Mouse (Mus musculus): ENCODE data around the gene Mrgprg. TPM values are rescaled to one million over a fixed set of nuclear protein-coding genes. Genes with fewer than 3 reads are reported as not detected.

Gene Mrgprg
- polyA plus RNA-seq, 1 experiment from 2014 or later = not detected

- Histone ChIP-seq H3K36me3 (ENCODE audit: control insufficient read depth, insufficient read depth) (no peaks in the 10 kb centered on the region), H3K4me2 (ENCODE audit: low read depth, low read length) (peak overlapping the region; percentile 91), H3K9ac (ENCODE audit: low read length) (no peak overlapping the region), H3K4me3 (ENCODE audit: low read length) (no peak overlapping the region), H3K9me3 (replicated peaks; ENCODE audit: control insufficient read depth, low read length) (no peaks in the 10 kb centered on the region), H3K27ac (ENCODE audit: low read length) (no peak overlapping the region), H3K27me3 (ENCODE audit: control insufficient read depth, insufficient read depth, low read length) (peaks cover 16% of the 10 kb centered on the region), H3K4me1 (ENCODE audit: control insufficient read depth, insufficient read depth, low read length) (peaks cover 6% of the 10 kb centered on the region)
- WGBS = 58% methylated on average over 3 of the region's 3 CpGs
- no peak for ATAC-seq (replicated peaks; ENCODE audit: extremely low read depth, insufficient read depth, low FRiP score)
Observed at GRCm38 (mm10) chr7:143757696-143758095, 9.1 kb downstream of the Mrgprg start.

DNA sequence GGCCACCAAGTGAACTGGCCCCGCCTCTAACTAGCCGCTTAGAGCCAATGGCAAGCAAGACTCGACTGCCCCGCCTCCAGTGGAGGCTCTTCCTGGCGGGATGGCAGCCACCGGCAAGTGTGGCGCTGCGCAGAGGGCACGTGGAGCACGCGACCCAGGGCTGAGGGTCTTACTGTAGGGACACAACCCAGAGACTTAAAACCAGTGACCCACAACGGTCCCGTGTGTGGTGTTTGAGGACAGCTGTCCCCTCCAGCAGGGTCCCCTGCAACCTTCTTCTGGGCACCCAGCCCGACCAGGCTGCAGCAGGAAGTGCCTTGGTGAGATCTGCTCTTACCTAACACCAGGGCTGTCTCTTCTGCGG is 9.8 kb downstream of the Mrgprg start:
- ATAC-seq (replicated peaks; ENCODE audit: extremely low read depth, insufficient read depth, low FRiP score) = peak; percentile 86
- Histone ChIP-seq H3K9ac (ENCODE audit: low read length) (peak overlapping the region; percentile 55), H3K27ac (ENCODE audit: low read length) (no peak overlapping the region), H3K9me3 (replicated peaks; ENCODE audit: control insufficient read depth, low read length) (no peaks in the 10 kb centered on the region), H3K4me2 (ENCODE audit: low read depth, low read length) (peak overlapping the region; percentile 91), H3K27me3 (ENCODE audit: control insufficient read depth, insufficient read depth, low read length) (peaks cover 16% of the 10 kb centered on the region; the same call in 1 of the 2 replicates), H3K36me3 (ENCODE audit: control insufficient read depth, insufficient read depth) (no peaks in the 10 kb centered on the region), H3K4me1 (ENCODE audit: control insufficient read depth, insufficient read depth, low read length) (peaks cover 7% of the 10 kb centered on the region), H3K4me3 (ENCODE audit: low read length) (peak overlapping the region; percentile 51)
- 2% methylated on average over 15 of the region's 15 CpGs for WGBS

DNA sequence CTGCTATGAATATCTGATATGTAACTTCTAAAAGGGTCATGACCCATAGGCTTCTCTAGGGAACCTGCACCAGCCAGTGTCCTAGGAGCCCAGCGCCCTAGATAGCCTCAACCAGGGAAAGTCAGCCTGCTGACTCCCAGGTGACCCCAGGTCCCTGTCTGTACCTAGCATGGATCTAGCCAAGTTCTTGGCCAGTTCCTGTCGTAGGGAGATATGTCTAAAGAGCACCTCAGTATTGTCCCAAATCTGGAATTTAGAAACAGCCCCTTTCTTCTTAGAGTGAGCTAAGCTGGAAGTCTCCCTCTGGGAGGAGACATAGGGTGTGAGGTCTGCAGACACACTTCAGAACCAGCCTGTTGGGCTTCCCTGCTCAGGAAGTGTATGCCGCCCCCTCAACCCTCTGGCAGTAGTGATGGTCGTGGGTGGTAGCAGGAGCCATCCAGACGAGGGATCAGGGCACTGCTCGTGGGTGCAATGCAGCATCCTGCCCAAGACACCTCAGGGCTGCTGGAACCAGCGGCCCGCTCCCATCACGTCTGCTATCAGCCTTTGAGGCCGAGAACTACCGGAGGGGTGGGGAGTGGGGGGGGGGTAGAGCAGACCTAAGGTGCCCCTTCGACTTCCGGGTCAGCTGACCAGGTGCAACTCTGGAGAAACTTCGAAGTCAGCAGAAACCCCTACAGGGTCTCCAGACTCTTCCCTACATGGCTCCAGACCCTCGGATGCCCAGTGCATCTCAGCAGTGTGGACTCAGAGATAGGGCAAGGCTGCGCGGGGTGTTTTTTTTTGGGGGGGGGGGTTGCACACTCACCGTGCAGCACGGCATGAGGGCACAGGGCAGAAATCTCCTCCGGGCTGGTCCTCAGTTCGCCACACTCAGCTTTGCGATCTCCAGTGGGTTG is 10.4 kb downstream of the Mrgprg start, which contains the start of gene Osbpl5:
Osbpl5 (minus strand) TSS at position 861 of the 902 bp plus-strand sequence.
- WGBS = 23% methylated on average over 22 of the region's 22 CpGs
- Histone ChIP-seq H3K4me1 (ENCODE audit: control insufficient read depth, insufficient read depth, low read length) (peaks cover 9% of the 10 kb centered on the region), H3K9me3 (replicated peaks; ENCODE audit: control insufficient read depth, low read length) (no peaks in the 10 kb centered on the region), H3K36me3 (ENCODE audit: control insufficient read depth, insufficient read depth) (no peaks in the 10 kb centered on the region), H3K4me2 (ENCODE audit: low read depth, low read length) (peak within 1 kb of the TSS; percentile 91), H3K9ac (ENCODE audit: low read length) (peak within 1 kb of the TSS; percentile 55), H3K4me3 (ENCODE audit: low read length) (peak within 1 kb of the TSS; percentile 51), H3K27me3 (ENCODE audit: control insufficient read depth, insufficient read depth, low read length) (peaks cover 16% of the 10 kb centered on the region; the same call in 1 of the 2 replicates), H3K27ac (ENCODE audit: low read length) (no peak within 1 kb of the TSS)
- no peak for ATAC-seq (replicated peaks; ENCODE audit: extremely low read depth, insufficient read depth, low FRiP score)

GRCm38 (mm10) chr7:143755357-143756124 is 11.3 kb downstream of the Mrgprg start:
- no peak for ATAC-seq (replicated peaks; ENCODE audit: extremely low read depth, insufficient read depth, low FRiP score)
- peaks cover 16% of the 10 kb centered on the region; the same call in 1 of the 2 replicates for H3K27me3 ChIP-seq (ENCODE audit: control insufficient read depth, insufficient read depth, low read length)
- no peaks in the 10 kb centered on the region for H3K36me3 ChIP-seq (ENCODE audit: control insufficient read depth, insufficient read depth)
- no peak overlapping the region for H3K4me3 ChIP-seq (ENCODE audit: low read length)
- H3K27ac ChIP-seq (ENCODE audit: low read length) = no peak overlapping the region
- no peaks in the 10 kb centered on the region for H3K9me3 ChIP-seq (replicated peaks; ENCODE audit: control insufficient read depth, low read length)
- peaks cover 9% of the 10 kb centered on the region for H3K4me1 ChIP-seq (ENCODE audit: control insufficient read depth, insufficient read depth, low read length)
- H3K9ac ChIP-seq (ENCODE audit: low read length) = no peak overlapping the region
- WGBS = 67% methylated on average over 9 of the region's 9 CpGs
- H3K4me2 ChIP-seq (ENCODE audit: low read depth, low read length) = no peak overlapping the region

DNA sequence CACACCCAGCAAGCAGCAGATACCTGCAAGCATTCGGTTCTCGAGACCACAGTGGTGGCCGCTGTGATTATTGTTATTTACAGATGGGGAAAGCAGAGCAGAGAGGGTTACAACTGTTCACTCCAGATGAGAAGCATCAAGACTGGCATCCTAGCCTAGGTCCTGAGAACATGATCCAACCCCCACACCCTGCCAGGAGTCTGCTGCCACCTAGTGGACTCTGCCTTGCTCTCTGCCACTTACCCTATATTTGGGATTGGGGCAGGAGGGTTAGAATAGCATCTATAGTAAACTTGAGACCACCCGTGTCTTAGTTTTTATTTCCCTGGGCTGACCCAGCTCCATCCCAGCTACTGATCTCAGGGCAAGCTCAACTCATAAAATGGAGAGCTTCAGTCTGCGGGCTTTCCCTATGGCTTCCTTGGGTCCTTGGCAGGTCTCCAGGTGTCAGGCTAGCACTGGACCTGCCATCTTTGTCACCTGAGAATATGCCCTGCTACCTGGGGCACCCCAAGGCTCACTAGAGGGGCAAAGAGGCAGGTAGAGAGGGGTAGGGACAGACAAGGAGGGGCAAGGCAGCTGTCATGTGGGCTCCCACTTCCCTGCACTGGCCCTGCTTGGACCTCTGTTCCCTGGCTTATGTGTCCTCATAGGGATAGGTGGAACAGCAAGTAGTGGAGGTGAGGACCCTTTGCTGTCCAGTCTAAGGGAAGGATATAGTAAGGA is 12.6 kb downstream of the Mrgprg start:
- peaks cover 16% of the 10 kb centered on the region; the same call in 1 of the 2 replicates for H3K27me3 ChIP-seq (ENCODE audit: control insufficient read depth, insufficient read depth, low read length)

GRCm38 (mm10) chr7:143752606-143753005 is 14.2 kb downstream of the Mrgprg start:
- Histone ChIP-seq H3K27me3 (ENCODE audit: control insufficient read depth, insufficient read depth, low read length) (peaks cover 16% of the 10 kb centered on the region; the same call in 1 of the 2 replicates), H3K9me3 (replicated peaks; ENCODE audit: control insufficient read depth, low read length) (no peaks in the 10 kb centered on the region), H3K27ac (ENCODE audit: low read length) (no peak overlapping the region), H3K4me2 (ENCODE audit: low read depth, low read length) (no peak overlapping the region), H3K4me1 (ENCODE audit: control insufficient read depth, insufficient read depth, low read length) (peaks cover 9% of the 10 kb centered on the region), H3K36me3 (ENCODE audit: control insufficient read depth, insufficient read depth) (no peaks in the 10 kb centered on the region), H3K9ac (ENCODE audit: low read length) (no peak overlapping the region), H3K4me3 (ENCODE audit: low read length) (no peak overlapping the region)
- WGBS = 69% methylated on average over 3 of the region's 3 CpGs
- no peak for ATAC-seq (replicated peaks; ENCODE audit: extremely low read depth, insufficient read depth, low FRiP score)

More for the DNA sequence above, 12.6 kb downstream of the Mrgprg start:
- H3K27ac ChIP-seq (ENCODE audit: low read length) = no peak overlapping the region
- H3K4me3 ChIP-seq (ENCODE audit: low read length) = no peak overlapping the region
- H3K9ac ChIP-seq (ENCODE audit: low read length) = no peak overlapping the region
- H3K4me2 ChIP-seq (ENCODE audit: low read depth, low read length) = no peak overlapping the region
- H3K36me3 ChIP-seq (ENCODE audit: control insufficient read depth, insufficient read depth) = no peaks in the 10 kb centered on the region
- ATAC-seq (replicated peaks; ENCODE audit: extremely low read depth, insufficient read depth, low FRiP score) = no peak
- no peaks in the 10 kb centered on the region for H3K9me3 ChIP-seq (replicated peaks; ENCODE audit: control insufficient read depth, low read length)
- WGBS = 45% methylated on average over 5 of the region's 5 CpGs
- H3K4me1 ChIP-seq (ENCODE audit: control insufficient read depth, insufficient read depth, low read length) = peaks cover 9% of the 10 kb centered on the region

DNA sequence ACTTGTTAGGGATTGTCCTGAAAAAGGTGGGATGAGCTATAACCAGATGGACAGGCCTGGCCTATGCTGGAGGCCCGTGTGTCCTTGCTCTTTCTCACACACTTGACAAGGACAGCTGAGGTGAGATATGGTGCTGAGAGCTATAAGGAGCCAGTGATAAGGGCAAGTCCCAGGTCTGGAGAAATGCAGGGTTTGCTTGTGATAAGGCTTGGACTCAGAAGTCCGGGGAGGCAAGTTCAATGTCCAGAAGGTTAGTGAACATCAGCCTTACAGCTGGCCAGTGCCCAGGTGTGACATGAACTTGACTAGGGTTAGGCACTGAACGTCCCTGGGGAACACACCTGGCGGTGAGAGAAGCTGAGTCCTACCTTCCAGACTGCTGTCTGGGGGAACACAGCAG is 14.7 kb downstream of the Mrgprg start:
- H3K27me3 ChIP-seq (ENCODE audit: control insufficient read depth, insufficient read depth, low read length) = peaks cover 16% of the 10 kb centered on the region; the same call in 1 of the 2 replicates
- H3K9ac ChIP-seq (ENCODE audit: low read length) = no peak overlapping the region
- H3K27ac ChIP-seq (ENCODE audit: low read length) = no peak overlapping the region
- ATAC-seq (replicated peaks; ENCODE audit: extremely low read depth, insufficient read depth, low FRiP score) = no peak
- H3K4me1 ChIP-seq (ENCODE audit: control insufficient read depth, insufficient read depth, low read length) = peaks cover 7% of the 10 kb centered on the region
- H3K4me2 ChIP-seq (ENCODE audit: low read depth, low read length) = no peak overlapping the region
- H3K9me3 ChIP-seq (replicated peaks; ENCODE audit: control insufficient read depth, low read length) = no peaks in the 10 kb centered on the region
- H3K4me3 ChIP-seq (ENCODE audit: low read length) = no peak overlapping the region
- no peaks in the 10 kb centered on the region for H3K36me3 ChIP-seq (ENCODE audit: control insufficient read depth, insufficient read depth)
- 31% methylated on average over 4 of the region's 4 CpGs for WGBS

DNA sequence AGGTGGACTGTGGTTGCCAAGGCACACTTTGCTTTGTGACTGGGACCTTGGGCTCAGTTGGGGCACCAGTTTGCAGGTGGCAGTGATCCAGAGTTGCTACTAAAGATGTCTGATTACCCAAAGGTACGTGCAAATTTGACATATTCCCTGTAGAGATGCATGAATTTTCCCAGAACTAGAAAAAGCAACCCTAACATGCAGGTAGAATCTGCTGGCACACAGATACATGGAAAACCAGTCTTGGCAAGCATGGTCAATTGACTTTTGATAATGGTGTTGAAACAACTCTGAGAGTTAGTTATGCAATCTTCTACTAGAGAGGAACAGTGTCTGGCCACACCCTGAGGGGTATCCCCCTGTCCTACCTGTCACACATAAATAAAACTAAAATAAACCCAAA is 15.4 kb downstream of the Mrgprg start:
- Histone ChIP-seq H3K4me1 (ENCODE audit: control insufficient read depth, insufficient read depth, low read length) (peaks cover 4% of the 10 kb centered on the region), H3K27me3 (ENCODE audit: control insufficient read depth, insufficient read depth, low read length) (peaks cover 15% of the 10 kb centered on the region; the same call in 1 of the 2 replicates), H3K9ac (ENCODE audit: low read length) (no peak overlapping the region), H3K9me3 (replicated peaks; ENCODE audit: control insufficient read depth, low read length) (no peaks in the 10 kb centered on the region), H3K4me3 (ENCODE audit: low read length) (no peak overlapping the region), H3K36me3 (ENCODE audit: control insufficient read depth, insufficient read depth) (no peaks in the 10 kb centered on the region), H3K27ac (ENCODE audit: low read length) (no peak overlapping the region), H3K4me2 (ENCODE audit: low read depth, low read length) (no peak overlapping the region)
- 84% methylated on average over 1 of the region's 1 CpGs for WGBS
- ATAC-seq (replicated peaks; ENCODE audit: extremely low read depth, insufficient read depth, low FRiP score) = no peak

Data from heart, embryonic 16.5 days (tissue).